Mouse (Mus musculus) liver, embryonic 14.5 days (tissue): ENCODE measurements at regions not wholly inside any gene's neighbourhood (a gene's known extent, or its start where the extent isn't known, plus 50 kb on each side); places are given as distances from the start of the nearest gene placed in this dataset.

ENCODE experiments used
- ATAC-seq: fragments of 200-750 bp; cut with Nextera tagmentation; 2 replicates; pipeline ENCODE4 v1.8.0; 2017; ENCODE audit warnings: moderate number of reproducible peaks, mild to moderate bottlenecking, moderate library complexity; ENCODE audit not compliant: insufficient read depth
- DNase-seq, 3 experiments: peaks; one replicate each; pipeline ENCODE4 v3.0.0-alpha.2; 2012 to 2013; ENCODE audit warnings: low read depth in 3 of 3, low spot score in 3 of 3
- H3K27ac ChIP-seq: fragments of 300-500 bp; sonication (generic); 2 replicates; pipeline ENCODE4 v1.5.1; 2014; ENCODE audit warnings: moderate library complexity, mild to moderate bottlenecking, control low read depth, inconsistent platforms
- H3K27me3 ChIP-seq: fragments of 300-500 bp; sonication (generic); 2 replicates; pipeline ENCODE4 v1.6.1; 2014; ENCODE audit warnings: mild to moderate bottlenecking, low read length, moderate library complexity; ENCODE audit not compliant: control insufficient read depth, insufficient read depth
- H3K36me3 ChIP-seq: fragments of 300-500 bp; sonication (generic); replicated peaks from 2 replicates; pipeline ENCODE4 v1.6.1; 2014; ENCODE audit warnings: low read depth; ENCODE audit not compliant: control insufficient read depth, insufficient read depth
- H3K4me1 ChIP-seq, 2 experiments: fragments of 200-500 bp in 1 of 2; fragments of 300-500 bp in 1 of 2; sonication (generic) in 1 of 2; replicated peaks; 2 replicates each; pipeline ENCODE4 v1.6.1; 2012 to 2014; ENCODE audit warnings: antibody characterized with exemption in 1 of 2, inconsistent platforms in 1 of 2, low read length in 1 of 2; ENCODE audit not compliant: control insufficient read depth in 2 of 2, insufficient read depth in 2 of 2
- H3K4me2 ChIP-seq: fragments of 300-500 bp; sonication (generic); 2 replicates; pipeline ENCODE4 v1.6.1; 2014; ENCODE audit warnings: low read depth, mild to moderate bottlenecking, control low read depth, moderate library complexity
- H3K4me3 ChIP-seq, 2 experiments: fragments of 200-500 bp in 1 of 2; fragments of 300-500 bp in 1 of 2; sonication (generic) in 1 of 2; 2 replicates each; pipeline ENCODE4 v1.5.1; 2012 to 2014; ENCODE audit warnings: low read depth in 2 of 2, low read length in 2 of 2, mild to moderate bottlenecking in 2 of 2, control low read depth in 1 of 2, inconsistent platforms in 1 of 2, moderate library complexity in 1 of 2; ENCODE audit not compliant: insufficient read depth in 1 of 2
- H3K9ac ChIP-seq: fragments of 300-500 bp; sonication (generic); replicated peaks from 2 replicates; pipeline ENCODE4 v1.6.1; 2014; ENCODE audit warnings: mild to moderate bottlenecking, control low read depth, moderate library complexity
- H3K9me3 ChIP-seq: fragments of 300-500 bp; sonication (generic); 2 replicates; pipeline ENCODE4 v1.6.1; 2016; ENCODE audit warnings: low read length, mixed read lengths; ENCODE audit not compliant: control insufficient read depth
- CTCF ChIP-seq: IDR thresholded peaks from 2 replicates; pipeline ENCODE4 v1.5.1; 2016; ENCODE audit warnings: antibody characterized with exemption, low read depth, control low read depth
- EP300 ChIP-seq: IDR thresholded peaks from 2 replicates; pipeline ENCODE4 v1.6.1; 2016; ENCODE audit warnings: antibody characterized with exemption, low read depth
- WGBS: fragments of 180-500 bp; shearing (Covaris S2); extraction: QIAGEN DNeasy Blood & Tissue Kit; methylation state at CpG from one replicate; pipeline ENCODE4 v1.1.7; 2014; ENCODE audit not compliant: insufficient replicate concordance; 5-methylcytosine and 5-hydroxymethylcytosine counted together

DNA sequence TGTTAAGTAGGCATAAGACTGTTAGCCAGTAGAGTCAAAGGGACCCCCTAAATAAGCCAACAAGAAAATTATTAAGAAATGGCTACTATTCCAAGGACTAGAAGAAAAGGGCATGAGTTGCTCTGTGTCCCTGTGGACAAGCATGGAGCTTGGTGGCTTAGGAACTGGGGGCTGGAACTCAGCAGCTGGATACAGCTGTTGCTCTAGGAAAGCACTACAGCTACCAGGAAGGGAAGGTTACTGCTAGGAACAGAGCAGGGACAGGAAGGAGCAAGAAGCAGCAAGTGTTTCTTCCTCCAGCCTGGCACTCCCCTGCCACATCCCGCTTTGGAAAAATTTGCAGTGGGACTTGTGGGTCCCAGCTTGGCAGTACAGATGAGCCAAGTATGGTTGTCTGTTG is 95.0 kb upstream of the Stc2 start:
- no peaks in the 10 kb centered on the region for H3K27me3 ChIP-seq
- no peak for ATAC-seq
- H3K36me3 ChIP-seq, result no peaks in the 10 kb centered on the region
- no peaks in the 10 kb centered on the region for H3K4me1 ChIP-seq
- H3K4me3 ChIP-seq, result no peak overlapping the region
- H3K9ac ChIP-seq, result no peak overlapping the region
- WGBS, result 70% methylated on average over 1 of the region's 1 CpGs
- no peak overlapping the region for H3K27ac ChIP-seq
- no peak overlapping the region for H3K4me2 ChIP-seq
- TF ChIP-seq CTCF (no peak), EP300 (no peak)
- H3K9me3 ChIP-seq, result no peaks in the 10 kb centered on the region
- DNase-seq, result no peak

DNA sequence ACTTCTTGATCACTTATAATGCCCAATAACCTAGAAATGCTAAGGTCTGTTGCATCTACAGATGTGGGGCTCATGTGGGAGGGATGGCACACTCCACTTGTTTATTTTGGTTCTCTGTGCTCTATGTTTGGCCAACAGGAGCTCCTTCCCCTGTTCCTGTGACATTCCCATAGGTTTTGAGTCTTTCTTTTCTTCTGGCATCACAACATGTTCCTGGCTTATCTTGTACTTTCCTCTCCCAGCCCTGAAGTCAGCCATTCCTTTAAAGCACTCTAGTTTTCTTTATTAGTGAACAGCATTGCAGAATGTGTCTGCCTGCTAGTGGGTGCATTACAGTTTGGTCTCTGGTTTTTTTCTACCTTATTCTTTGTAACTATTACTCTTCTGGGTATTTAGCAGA is 92.6 kb upstream of the Stc2 start:
- Histone ChIP-seq H3K27me3 (no peaks in the 10 kb centered on the region), H3K4me2 (no peak overlapping the region), H3K4me3 (no peak overlapping the region), H3K27ac (no peak overlapping the region), H3K36me3 (no peaks in the 10 kb centered on the region), H3K9ac (no peak overlapping the region), H3K9me3 (no peaks in the 10 kb centered on the region), H3K4me1 (no peaks in the 10 kb centered on the region)
- ATAC-seq (no peak), DNase-seq (no peak)
- TF ChIP-seq CTCF, result no peak

DNA sequence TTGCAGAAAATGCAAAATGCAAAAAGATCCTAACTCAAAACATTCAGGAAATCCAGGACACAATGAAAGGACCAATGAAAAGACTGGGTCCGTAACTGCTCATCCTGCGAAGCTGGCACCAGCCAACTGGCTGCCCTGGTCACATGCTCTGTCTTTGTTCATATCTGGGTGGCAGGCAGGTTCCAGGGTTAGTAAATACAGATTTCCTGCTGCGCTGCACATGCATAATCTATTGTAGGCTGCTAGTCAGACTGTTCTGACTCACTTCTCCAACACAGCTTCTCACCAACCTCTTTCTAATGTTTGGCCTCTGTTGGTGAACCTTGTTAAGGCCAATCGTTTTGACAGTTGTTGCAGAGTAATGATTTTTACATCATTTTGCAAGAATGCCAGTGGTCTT is 92.0 kb upstream of the Stc2 start:
- no peak for DNase-seq
- Histone ChIP-seq H3K9ac (no peak overlapping the region), H3K36me3 (no peaks in the 10 kb centered on the region), H3K4me2 (no peak overlapping the region), H3K4me1 (no peaks in the 10 kb centered on the region), H3K27me3 (no peaks in the 10 kb centered on the region), H3K4me3 (no peak overlapping the region), H3K27ac (no peak overlapping the region), H3K9me3 (no peaks in the 10 kb centered on the region)
- WGBS, result 57% methylated on average over 4 of the region's 4 CpGs
- ATAC-seq, result no peak
- TF ChIP-seq CTCF, result no peak
- no peak for TF ChIP-seq EP300

DNA sequence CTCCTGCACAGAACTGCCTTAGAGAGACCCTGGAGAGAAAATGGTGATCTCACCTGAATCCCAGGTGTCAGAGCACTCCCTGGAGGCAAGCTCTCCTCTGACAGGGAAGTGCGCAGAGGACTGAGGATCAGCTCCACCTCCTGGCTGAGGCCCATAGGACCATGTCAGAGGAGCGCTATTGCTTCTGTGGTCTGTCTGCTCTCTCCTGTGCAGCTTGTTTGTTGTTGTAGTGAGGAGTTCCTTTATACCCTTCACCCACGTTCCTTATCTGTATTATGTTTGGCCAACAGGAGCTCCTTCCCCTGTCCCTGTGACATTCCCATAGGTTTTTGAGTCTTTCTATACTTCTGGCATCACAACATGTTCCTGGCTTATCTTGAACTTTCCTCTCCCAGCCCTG is 91.5 kb upstream of the Stc2 start:
- Histone ChIP-seq H3K4me1 (no peaks in the 10 kb centered on the region), H3K36me3 (no peaks in the 10 kb centered on the region), H3K9me3 (no peaks in the 10 kb centered on the region), H3K9ac (no peak overlapping the region), H3K27me3 (no peaks in the 10 kb centered on the region), H3K27ac (no peak overlapping the region), H3K4me3 (no peak overlapping the region), H3K4me2 (no peak overlapping the region)
- no peak for DNase-seq
- 60% methylated on average over 3 of the region's 3 CpGs for WGBS
- ATAC-seq, result no peak
- no peak for TF ChIP-seq EP300
- no peak for TF ChIP-seq CTCF

DNA sequence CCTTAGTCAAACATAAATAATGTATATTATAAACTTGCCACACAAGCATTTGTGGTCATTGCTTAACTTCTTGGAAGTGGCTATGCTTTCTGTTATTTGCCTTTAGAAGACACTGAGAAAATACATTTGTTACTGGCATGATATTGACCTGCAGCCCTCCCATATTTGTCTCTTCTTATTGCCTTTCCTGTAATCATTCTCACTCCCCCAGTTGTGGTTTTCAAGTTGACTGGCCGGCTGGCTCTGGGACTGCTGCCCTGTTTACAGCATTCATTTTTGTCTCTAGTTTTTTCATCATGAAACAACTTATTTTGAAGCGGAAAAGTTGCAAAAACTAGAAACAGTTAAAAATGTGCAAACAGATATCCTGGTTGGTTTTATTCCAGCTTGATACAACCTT is 57.5 kb upstream of the Stc2 start:
- no peak for ATAC-seq
- Histone ChIP-seq H3K27ac (no peak overlapping the region), H3K9me3 (no peaks in the 10 kb centered on the region), H3K4me2 (no peak overlapping the region), H3K27me3 (no peaks in the 10 kb centered on the region), H3K36me3 (no peaks in the 10 kb centered on the region), H3K4me1 (no peaks in the 10 kb centered on the region), H3K4me3 (no peak overlapping the region), H3K9ac (no peak overlapping the region)
- TF ChIP-seq EP300 (no peak), CTCF (no peak)
- DNase-seq, result no peak
- WGBS, result 52% methylated on average over 2 of the region's 2 CpGs
